Mouse (Mus musculus) urinary bladder, adult 18-20 months (tissue): Measurements from ENCODE around the gene Cgn.
"Not testable (repeated sequence)": the region's sequence is repeated elsewhere in the genome, so short reads cannot be mapped to it uniquely, and the experiment has no call there.

Experiments
- DNase-seq, 2 experiments: peaks; one replicate each; pipeline ENCODE4 v3.0.0; 2022; ENCODE audit warnings: low spot score in 2 of 2, mixed read lengths in 2 of 2

Cgn gene

DNA sequence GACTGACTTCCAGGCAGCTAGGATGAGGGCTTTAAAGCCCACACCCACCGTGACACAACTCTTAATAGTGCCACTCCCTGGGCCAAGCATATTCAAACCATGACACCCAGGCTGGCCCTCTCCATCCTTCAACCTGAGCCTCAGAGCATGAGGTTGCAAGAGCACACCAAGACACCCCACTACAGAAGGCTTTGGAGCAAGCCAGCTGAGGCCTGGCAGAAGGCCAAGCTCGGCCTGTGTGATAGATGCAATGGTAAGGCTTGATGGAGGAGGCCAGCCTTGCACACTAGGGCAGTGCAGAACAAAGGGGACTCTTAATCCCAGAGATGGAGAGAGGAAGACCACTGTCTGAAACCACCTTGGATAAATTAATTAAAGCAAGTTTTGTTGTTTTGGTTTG, 3.2 kb upstream of the Cgn start:
- no peak for DNase-seq

DNA sequence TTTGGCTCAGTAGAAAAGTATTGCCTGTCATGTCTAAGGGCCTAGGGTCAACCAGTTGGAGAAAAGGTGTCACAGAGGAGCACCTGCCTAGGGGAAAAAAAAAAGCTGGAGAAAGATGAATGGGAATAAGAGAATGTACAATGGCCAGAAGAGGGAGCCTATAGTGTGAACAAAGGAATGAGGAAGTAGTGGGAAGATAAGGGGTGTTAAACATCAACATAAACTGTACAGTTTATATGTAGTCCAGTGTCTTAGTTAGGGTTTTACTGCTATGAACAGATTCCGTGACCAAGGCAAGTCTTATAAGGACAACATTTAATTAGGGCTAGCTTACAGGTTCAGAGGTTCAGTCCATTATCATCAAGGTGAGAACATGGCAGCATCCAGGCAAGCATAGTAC, 2.8 kb upstream of the Cgn start:
- DNase-seq: no peak

DNA sequence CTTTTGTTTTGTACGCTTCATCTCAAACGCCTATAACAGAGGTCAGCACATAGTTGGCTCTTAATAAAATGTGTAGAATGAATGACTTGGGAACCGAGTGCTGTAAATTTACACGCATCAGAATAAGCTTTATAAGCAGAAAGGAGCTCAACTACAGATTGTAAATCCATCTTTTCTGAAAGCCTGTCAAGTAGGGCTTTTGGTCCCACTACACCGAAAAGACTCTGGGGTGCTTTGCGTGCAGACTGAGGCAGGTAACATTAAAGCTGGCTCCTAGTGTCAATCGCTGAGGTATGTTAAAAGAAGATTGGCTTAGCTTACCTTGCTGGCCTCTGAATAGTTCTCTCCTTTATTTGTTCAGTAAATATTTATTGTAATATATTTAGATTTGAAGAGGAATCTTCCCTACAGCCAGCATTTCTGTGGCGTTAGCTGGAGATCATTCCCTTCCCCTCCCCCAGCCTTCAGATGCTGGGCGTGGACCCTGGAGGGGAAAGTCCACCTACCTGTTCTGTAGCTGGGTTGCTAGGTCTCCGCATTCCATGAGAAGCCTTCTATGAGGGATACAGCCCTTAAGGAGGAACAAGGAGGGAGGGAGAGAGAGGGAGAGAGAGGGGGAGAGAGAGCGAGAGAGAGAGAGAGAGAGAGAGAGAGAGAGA, 959 bp upstream of the Cgn start:
- DNase-seq: no peak

DNA sequence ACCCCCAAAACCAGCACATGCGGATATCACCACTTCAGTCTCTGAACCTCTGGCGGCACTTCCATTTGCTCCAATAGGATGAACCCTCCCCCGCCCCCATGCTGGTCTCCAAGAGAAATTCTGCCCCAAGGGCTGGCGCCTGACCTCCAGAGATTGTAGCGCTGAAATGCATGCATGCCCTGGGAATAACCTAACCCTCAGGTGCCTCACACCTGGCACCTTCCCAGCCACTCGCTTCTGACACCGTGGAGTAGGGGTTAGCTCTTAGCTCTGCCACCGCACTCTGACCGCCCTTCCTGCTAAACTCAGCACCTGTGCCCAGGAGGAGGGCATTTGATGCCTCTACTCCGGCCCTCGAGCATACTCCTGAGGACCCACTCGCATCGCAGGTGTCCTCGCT, 334 bp downstream of the Cgn start:
- DNase-seq: no peak

DNA sequence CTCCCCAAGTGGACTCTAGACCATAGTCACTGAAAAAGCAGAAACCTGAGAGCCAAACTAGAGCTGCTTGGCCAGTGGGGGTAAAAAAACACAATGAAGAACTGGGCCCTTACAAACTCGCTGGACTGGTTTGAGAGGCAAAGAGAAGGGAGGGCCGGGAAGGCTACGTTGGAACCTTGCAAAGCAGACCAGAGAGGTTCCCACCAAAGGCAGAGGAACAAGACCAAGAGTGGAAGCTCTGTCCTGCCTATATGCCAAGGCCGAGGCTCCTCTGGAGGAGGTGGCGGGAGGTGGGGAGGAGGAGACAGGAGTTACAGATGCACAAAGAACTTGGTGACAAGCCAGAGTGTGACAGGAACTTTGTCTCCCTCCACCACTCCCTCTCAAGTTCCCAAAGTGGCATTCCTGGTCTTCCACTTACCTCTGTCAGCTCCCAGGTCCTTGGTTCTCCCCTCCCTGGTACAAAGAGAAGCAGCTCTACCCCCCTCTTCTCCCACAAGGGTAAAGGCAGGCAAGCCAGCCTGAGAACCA, 2.1 kb downstream of the Cgn start:
- DNase-seq: peak; percentile 44 to 48

DNA sequence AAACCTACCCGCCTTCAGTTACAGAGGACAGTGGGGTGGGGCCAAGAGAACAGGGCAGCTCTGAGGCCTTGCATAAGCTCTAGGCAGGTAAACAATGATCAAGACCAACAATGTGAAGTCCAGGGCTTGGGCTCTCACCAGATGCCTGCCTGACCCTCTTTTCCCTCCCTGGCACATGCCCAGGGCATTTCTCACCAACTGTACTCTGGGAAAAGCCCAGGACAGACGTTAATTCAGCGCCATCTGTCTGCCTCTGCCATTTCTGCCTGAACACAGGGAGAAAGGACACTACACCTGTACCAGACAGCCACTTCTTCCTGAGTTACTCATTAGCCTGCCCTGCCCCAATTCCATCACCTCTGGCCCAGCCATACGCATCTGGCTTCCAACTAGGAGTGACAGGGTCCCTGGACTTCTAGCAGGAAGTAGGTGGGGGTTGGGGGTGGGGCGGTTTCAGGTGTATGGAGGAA, 2.8 kb downstream of the Cgn start:
- DNase-seq: peak; percentile 50 to 52

DNA sequence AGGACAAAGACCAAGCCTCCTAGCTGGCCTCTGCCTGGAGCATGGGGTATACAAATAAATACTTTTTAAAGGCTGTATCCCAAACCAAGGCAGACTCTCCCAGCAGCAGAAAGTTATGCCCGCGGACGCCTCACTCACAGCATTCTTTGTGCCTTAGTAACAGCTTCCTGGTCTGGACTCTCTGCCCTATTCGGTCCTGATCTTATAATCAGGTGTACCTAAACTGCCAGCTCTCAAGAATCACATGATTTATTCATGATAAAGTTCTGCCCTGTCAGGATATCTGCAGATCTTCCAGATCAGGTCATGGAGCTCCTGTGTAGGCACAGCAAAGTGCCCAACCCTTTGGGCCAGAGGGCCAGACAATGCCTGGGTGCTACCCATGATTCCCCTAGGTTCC, 3.4 kb downstream of the Cgn start:
- DNase-seq: no peak

DNA sequence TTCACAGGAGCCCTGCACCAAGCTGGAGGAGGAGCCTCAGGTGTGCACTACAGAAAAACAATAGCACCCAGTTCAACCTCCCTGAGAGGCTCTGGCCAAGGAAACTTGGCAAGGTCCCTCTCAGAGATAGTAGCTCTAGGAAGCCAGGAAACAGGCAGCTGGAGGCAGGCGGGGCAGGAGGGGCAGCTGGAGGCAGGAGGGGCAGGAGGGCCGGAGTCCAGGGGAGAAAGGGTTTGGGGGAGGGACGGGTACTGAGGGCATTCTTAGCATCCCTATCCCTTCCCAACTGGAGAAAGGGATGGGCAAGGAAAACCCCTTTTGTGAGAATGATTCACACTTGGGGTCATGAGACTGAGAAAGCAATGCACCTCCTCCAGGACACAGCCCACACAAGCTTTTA, 4.9 kb downstream of the Cgn start:
- peak in 1 of 2 experiments; percentile 21 for DNase-seq

DNA sequence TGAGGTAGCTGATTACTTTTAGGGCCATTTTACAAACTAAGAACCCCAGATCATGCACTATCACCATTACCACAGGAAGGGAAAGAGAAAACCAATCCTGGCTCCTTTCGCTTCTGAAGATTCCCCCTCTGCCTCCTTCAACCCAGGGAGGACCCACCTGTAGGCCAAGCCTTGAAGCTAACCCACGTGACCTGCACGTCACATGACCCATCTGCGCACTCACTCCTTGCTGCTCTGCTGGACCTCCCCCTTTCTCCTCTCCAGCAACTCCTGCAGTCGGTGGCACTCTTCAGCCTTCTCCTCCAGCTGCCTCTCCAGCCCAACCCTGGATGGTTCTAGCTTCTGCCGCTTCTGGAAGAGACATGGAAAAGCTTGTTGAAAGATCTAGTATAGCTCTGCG, 10.4 kb downstream of the Cgn start:
- DNase-seq: no peak

DNA sequence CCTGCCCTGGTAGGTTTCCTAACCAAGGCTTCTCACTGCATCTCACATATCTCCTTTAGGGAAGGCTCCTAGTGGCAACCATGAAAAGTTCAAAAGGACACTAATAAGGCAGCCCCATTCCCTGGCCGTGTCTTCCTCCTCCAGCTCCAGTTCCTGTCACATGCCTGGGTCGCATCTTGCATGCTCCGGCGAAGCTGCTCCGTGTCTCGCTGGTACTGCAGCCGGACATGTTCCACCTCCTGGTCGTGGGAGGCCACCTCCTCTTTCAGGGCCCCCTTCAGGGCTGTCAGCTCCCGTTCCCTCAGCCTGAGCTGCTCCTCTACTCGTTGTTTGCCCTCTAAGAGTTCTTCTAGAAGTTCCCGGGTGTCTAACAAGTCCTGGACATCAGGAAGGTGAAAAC, 12.3 kb downstream of the Cgn start:
- DNase-seq: no peak

DNA sequence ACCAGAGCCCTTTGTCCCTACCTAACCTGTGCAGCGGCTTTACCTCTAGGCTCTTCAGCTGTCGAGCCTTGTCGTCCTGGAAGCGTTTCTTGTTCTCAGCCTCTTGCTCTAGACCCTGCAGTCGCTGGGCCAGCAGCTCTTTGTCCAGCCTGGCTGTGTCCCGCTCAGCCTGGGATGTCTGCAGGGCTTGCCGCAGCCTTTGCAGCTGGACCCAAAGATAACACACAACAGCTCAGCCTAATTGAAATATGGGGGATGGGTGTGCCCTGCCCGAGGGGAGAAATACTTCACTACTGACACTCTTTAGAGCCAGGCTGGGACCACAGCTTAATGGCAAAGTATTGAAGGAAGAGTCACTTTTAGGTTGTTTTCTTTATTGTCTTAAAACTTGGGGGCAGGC, 20.8 kb downstream of the Cgn start:
- not testable (repeated sequence) for DNase-seq

DNA sequence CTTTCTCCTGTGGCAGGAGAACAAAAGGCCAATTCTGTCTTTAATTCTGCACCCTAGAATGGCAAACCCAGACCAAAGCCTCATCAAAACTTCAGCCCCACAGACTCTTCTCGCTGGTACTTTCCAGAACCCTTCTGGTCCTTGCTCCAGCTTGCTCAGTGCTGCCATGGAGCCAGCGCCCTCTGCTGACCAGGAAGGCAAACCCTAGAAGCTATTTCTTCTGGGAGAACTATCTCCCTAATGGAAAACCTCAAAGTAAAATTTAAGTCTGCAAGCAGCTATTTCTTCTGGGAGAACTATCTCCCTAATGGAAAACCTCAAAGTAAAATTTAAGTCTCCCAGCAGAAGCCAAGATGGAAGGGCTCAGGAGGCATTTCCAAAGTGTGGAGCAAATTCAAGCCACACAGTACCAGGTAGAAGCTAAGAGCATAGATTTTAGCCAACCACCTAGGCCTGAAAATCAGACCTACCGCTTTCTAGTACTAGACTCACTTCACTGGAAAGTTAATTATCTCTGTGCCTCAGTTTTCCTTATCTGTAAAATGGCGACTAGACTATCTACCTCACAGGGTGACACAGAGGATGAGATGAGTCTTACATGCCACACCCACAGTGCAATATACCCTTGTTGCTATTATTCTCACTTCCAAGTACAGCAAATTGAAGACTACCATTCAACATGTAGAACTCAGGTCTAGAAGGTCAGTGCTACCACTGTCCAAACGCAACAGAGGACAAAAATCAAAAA, 21.6 kb downstream of the Cgn start:
- not testable (repeated sequence) for DNase-seq

DNA sequence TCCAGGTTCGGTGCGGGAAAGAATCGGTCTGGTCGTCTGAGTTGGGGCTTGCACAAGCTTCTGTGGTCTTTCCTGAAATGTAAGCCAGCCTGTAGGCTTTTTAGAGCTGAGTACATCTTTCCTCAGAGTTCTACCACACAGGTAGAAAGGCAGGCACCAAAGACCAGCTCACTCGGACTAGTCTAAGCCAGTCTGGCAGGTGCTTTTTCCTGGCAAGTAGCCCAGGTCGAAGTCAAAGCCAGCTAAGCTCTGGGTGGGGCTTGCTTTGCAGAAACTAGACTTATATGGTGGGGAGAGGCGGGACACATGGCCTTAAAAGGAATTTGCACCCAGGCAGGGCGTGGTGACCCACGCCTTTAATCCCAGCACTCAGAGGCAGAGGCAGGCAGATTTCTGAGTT, 27.9 kb downstream of the Cgn start:
- not testable (repeated sequence) for DNase-seq

DNA sequence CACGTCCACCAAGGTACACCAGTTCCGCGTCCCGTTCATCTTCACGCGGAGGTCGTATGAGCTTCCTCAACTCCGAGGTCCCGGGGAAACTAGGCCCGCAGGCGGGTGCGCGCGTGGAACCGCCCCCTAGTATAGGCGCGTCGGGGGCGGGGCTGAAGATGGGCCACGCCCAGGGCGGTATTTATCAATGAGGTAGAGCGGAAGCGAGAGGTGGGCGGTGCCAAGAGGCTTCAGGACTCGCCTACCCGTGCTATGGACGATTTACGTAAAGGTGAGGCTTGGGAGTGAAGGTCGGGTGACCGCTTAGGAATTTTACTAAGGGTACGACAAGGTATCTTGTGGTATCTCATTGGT, 28.3 kb downstream of the Cgn start:
- DNase-seq: peak; percentile 34 to 55

DNA sequence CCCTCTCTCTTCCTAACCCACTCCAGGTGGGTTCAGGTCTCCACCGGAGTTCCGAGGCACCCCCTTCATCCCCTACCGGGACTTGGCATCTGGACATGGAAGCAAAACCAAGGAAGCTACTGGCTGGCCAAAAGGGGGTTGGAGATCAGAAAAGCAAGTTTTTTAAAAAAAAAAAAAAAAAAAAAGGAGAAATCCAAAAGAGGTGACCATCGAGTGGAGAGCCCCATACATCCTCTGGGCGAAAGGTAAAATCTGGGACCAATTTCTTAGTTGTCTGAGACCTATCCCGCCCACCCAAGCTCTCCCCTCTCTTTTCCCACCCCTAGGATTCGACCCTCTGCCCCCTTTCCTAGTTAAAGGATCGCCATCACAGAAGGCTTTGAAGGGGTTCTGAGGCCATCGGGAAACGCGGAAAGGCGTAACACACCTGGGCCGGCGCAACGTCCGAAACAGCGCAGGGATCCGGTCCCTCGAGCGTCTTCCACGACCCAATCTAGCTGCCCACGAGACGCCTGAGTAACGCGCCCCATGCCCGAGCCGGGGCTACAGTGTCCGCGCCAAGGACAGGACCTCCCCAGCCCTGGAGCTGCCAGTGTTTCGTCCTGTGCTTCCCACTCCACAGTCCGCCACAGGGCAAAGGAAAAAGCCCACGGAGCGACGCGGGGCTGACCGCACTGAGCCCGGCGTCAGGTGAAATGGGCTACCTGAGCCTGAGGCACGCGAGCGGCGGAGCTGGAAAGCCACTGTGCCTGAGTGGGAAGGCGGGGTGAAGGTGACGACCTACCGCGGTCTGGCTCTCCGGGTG, 28.8 kb downstream of the Cgn start:
- DNase-seq: not testable (repeated sequence)

DNA sequence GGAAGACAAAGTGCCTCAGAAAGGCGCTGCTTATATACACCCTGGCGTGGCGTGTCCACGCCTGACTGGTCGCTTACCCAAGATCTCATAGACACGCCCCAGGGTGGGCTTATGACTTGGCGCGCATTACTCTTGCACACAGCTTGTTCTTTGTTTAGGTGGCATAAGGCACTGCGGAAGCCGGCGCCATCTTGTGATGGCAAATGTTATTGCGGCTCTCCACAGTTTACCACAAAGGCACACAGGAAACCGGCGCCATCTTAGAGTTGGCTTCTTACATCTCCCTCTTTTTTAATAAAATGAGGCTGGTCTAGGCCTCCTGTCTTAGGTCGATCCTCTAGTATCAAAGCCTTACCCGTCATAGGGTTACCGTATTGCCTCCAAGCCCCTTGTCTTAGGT, 40.6 kb downstream of the Cgn start:
- DNase-seq: no peak

DNA sequence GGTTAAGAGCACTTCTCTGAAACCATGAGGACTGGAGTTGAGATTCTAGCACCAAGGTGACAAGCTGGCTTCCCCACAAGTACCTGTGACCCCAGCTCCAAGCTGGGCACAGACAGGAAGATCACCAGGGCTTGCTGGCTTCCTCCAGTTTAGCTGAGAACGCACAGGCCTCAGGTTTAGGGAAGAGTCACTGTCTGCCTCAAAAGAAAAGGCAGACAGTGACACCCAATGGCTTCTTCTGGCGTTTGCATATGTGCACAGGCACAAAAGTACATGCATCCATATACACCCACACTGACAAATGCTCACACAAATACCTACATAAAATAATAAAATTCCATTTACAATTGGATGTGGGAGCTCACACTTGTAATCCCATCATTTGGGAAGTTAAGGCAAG, 62.7 kb downstream of the Cgn start:
- DNase-seq: not testable (repeated sequence)

DNA sequence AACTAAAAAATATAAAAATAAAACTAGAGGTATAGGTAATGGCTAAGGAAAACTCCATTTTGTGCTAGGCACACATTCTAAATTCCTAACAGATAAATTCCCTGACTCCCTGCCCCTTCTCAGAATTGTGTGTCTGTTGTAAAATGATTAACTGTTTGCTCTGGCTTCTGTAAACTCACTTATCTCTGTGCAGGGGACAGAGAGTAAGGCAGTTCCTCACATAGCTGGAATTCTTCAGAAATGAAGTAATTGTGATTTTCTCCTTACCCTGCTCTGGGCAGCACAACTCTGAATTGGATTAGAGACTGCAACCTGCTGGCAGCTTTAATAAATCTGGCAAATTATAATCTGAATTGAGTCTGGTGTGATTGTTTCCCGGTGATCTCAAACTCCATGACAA, 68.0 kb downstream of the Cgn start:
- DNase-seq: not testable (repeated sequence)

DNA sequence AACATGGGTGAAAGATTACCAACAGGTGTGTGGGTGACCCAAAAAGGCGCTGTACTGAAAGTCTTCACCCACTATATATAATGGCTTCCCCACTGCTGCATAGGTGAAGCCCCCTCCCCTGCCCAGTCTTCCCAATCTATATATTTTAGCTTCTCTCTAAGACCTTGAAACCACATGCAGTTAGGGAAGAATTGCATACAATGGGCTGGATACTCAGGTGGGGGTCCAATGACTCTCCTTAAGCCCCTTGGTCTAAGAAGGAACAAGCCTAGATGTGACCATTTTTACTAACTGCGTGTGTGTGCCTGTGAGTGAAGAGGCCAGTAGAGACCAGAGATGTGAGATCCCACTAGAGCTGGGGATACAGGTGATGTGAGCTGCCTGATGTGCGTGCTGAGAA, 72.9 kb downstream of the Cgn start:
- not testable (repeated sequence) for DNase-seq

DNA sequence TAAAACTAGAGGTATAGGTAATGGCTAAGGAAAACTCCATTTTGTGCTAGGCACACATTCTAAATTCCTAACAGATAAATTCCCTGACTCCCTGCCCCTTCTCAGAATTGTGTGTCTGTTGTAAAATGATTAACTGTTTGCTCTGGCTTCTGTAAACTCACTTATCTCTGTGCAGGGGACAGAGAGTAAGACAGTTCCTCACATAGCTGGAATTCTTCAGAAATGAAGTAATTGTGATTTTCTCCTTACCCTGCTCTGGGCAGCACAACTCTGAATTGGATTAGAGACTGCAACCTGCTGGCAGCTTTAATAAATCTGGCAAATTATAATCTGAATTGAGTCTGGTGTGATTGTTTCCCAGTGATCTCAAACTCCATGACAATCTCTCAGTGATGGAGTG, 75.7 kb downstream of the Cgn start:
- not testable (repeated sequence) for DNase-seq
